Mouse (Mus musculus) layer of hippocampus, adult 9-10 months (tissue): ENCODE data around the gene Hoxa3.

Experiments used
- DNase-seq: peaks from one replicate; pipeline ENCODE4 v3.0.0; 2022; ENCODE audit warnings: low spot score

The Hoxa3 gene

DNA sequence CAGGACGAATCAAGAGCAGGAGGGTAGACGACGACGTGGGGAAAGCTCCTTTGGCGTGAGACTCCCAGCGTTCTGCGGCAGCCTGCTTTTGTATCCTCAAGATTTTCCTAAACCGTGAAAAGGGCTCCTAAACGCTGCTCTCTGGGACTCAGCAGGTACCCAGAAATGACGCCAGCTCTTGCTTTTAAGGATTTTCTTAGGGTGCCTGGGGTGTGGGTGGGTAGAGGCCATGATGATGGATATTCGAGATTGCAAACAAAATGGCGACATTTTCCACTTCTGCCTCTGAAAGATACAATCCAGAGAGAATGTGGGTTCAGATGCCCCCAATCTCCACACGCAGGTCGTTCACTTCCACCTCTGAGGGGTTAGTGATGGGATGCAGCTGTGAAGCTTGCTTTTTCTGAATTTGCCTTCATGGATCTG is 45.4 kb downstream of the Hoxa3 start:
- DNase-seq = no peak

DNA sequence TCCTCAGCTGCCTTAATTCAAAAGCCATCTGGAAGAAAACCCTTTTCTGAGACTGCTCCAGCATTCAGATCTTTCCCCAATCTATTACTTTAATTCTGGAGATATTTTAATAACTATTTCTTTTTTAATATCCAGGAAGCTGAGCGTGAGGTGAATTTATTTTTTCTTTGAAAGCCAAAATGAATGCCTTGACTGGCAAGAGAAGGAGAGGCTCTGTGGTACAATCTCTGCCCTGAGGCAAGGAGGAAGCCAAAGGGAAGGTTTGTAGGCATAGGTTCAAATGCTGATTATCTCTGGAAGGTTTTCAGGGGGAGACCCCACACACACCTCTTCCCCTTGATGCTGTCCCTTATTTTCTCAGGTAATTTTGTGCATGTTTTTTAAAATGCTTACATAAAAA is 46.0 kb downstream of the Hoxa3 start:
- DNase-seq = no peak

DNA sequence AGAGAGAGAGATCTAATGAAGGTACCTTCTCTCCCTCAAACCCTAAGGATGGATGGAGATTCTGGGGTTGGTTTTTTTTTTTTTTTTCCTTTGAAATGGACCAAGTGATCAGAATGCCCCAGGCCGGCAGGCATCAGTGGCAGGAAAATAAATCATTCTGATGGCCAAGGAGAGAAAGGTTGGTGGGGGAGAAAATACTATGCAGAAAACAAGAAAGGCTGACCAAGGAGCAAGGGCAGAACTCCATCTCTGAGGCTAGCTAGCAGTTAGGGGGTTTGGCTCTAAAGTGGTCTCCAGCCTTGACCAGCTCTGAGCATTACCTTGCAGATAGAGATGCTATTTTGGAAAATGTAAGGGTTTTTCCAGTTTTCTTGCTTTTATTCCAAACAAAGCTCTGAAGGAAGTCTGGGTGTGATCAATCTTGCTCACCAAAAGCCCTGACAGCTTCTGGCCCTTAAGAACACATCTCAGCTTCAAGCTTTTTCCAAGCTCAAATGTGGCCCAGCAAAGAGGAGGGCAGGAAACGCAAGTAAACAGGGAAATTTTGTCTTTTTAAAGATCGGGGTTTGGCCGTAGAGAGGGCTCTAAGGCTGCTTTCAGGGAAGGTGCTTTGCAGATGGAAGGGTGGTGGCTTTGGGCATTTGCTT is 46.6 kb downstream of the Hoxa3 start:
- no peak for DNase-seq

- DNase-seq = no peak
Measured at GRCm38 (mm10) chr6:52165441-52166370, 47.4 kb downstream of the Hoxa3 start.

GRCm38 (mm10) chr6:52164626-52165440 is 48.3 kb downstream of the Hoxa3 start, which contains the start of gene Hoxa2:
Hoxa2 (minus strand) TSS chr6:52164831.
- no peak for DNase-seq

GRCm38 (mm10) chr6:52164051-52164625 is 49.0 kb downstream of the Hoxa3 start:
- DNase-seq = no peak

- DNase-seq = no peak
Measured at GRCm38 (mm10) chr6:52163366-52164031, 49.6 kb downstream of the Hoxa3 start.

- no peak for DNase-seq
Measured at GRCm38 (mm10) chr6:52162611-52163365, 50.3 kb downstream of the Hoxa3 start.

DNA sequence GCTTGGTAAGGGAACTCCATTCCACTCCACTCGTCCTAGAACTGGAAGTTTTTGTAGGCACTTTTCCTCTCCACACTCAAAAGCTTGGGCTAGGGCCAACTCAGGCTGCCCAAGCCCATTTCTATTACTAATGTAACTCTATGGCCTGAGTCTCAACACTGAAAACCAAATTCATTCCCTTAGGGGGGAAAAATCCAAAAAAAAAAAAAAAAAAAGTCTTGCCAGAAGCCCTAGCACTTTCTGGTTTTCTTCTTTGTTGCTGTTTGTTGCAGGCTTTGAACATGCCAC is 51.1 kb downstream of the Hoxa3 start:
- no peak for DNase-seq

- DNase-seq = no peak
Measured at GRCm38 (mm10) chr6:52161336-52162092, 51.6 kb downstream of the Hoxa3 start.

DNA sequence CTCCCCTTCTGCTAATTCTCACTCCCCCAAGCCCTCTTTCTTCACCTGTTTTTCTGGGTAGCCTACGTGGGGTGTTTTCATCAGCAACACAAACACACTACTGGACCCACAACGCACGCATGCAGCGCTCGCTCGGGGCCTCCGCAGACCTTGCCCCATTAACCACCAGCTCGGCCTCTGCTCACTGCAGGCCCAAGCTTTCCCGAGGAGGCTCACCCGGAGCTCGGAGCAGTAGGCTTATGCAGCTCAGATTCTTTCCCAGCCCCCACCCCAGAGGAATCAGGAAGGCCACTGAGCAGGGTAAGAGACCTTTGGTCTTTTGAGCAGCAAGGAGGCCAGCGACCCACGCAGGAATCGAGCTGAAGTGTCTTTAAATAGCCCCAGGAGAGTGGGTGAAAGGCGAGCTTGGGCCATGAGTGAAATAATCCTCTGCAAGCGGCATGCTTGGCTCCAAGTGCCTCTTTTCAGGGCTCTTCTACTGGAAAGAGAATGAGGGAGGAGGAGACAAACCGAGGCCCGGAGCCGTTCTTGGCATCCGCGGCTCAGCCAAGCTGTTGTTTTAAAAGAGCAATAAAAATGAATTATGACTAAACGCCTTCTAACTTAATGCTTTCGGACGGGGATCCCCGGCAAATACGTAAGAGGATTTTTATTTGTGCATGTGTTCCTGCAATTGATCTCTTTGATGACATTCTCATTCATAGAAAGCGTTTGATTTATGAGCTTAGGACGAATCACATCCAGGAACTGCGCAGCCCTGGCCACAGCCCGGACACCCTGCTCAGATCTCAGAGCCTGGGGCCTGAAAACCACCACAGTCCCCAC is 52.4 kb downstream of the Hoxa3 start:
- no peak for DNase-seq

DNA sequence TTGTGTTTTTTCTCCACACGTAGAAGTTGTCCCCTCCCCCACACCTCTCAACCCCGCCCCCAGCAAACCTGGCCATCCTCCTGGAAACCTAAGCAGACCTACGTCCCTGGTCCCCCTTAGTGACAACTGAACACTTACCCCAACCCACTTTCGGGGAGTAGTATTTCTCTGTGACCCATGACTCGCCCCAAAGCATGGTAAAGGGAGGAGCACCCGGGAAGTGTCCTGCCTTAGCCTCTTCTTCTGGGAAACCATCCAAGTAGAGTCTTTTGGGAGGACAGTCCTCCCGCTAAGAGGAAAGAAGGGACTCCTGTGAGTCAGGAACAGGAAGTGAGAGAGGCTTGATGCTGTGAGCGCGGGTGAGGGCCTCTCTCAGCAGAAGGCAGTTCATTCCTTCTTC is 53.2 kb downstream of the Hoxa3 start:
- no peak for DNase-seq

DNA sequence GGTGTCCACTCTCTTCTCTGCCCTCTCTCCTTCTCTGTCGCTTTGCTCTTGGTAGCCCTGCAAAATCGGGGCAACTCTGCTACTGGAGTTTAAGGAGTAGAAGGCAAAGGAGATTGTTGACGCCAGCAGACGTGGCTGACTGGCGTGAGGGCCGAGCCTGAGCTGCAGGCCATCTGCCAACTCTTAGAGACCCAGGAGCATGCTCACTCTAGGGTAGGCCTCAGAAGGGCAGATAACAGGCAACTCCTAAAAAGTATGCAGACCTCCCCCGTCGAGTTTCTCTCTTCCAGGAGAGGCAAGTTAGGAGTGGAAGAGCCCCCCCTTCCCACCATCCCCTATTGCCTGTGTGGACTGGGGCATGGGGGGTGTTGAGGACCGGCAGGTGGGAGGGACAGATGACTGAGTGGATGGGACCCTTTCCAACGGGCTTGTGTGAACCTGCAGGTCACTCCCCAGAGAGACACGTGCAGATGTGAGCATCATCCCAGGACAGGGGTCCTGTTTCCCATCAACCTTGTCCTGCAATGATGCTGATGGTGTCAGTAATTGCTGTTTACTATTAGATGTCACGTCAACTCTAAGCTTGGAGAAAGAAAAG is 53.9 kb downstream of the Hoxa3 start:
- no peak for DNase-seq

- DNase-seq = no peak
Measured at GRCm38 (mm10) chr6:52158276-52159051, 54.7 kb downstream of the Hoxa3 start, which contains the start of gene Hoxa1. Hoxa1 (minus strand) TSS chr6:52158317.

DNA sequence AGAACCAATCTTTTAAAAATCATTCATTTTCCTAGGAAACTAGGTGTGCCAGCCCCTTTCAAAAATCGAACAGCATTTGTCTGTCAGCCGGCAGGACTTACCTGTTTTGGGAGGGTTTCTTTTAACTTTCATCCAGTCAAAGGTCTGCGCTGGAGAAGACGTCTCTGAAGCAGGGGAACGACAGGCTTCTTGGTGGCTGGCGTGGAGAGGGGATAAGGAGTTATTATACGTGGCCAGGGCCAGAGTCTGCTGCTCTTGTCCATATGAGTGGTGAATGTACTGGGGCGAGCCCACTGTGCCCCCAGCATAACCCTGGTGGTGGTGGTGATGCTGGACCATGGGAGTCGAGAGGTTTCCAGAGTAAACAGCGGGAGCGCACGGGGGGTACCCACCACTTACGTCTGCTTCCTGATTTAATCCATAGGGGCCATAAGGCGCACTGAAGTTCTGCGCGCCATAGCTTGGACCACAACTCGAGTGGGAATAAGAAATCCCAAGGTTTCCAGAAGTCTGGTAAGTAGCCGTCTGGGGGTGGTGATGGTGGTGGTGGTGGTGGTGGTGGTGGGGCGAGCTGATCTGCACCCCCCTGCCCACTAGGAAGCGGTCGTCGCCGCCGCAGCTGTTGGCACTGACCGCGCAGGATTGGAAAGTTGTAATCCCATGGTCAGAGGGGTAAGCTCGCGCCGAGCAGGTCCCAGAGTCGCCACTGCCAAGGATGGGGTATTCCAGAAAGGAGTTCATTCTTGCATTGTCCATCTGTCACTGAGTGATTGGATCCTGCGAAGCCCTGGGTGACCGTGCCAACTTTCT is 55.5 kb downstream of the Hoxa3 start:
- no peak for DNase-seq

- no peak for DNase-seq
Measured at GRCm38 (mm10) chr6:52156551-52157200, 56.5 kb downstream of the Hoxa3 start.

DNA sequence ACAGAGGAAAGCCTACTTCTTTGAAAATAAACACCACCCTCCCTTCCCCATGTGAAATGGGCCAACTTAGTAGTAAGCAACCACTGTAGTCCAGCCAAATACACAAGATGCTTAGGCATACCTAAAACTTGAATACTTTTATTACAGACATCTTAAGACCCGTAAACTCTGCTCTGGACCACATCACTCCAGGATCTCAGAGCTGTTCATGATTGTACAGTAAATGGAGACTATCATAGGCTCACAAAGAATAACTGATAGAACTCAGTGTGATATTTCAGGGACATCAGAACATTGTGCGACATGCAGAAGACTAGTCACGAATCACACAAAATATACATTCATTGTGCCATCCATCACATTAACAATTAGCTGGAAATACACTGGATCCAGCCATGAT is 57.7 kb downstream of the Hoxa3 start:
- no peak for DNase-seq
